Mouse (Mus musculus) small intestine, adult 2 months (tissue): Measurements from ENCODE around the gene Bcas3.
"Not testable (repeated sequence)": the region's sequence is repeated elsewhere in the genome, so short reads cannot be mapped to it uniquely, and the experiment has no call there.

Source experiments
- CTCF ChIP-seq: fragments of 200-500 bp; IDR thresholded peaks from 2 replicates; pipeline ENCODE4 v1.5.1; 2012; ENCODE audit warnings: low read depth, mild to moderate bottlenecking, control low read depth, inconsistent platforms, low read length, moderate library complexity, mixed read lengths; ENCODE audit not compliant: insufficient replicate concordance, insufficient read length; ENCODE audit errors: extremely low read depth
- POLR2A ChIP-seq: fragments of 200-500 bp; IDR thresholded peaks from 2 replicates; pipeline ENCODE4 v1.6.1; 2012; ENCODE audit warnings: low read depth, mild to moderate bottlenecking, control low read depth, inconsistent platforms, low read length, moderate library complexity

GRCm38 (mm10) chr11:85716730-85717129, 363.8 kb downstream of the Bcas3 start:
- TF ChIP-seq POLR2A, CTCF: not testable (repeated sequence)
